Mouse (Mus musculus): ENCODE measurements around the gene Zfp367. TPM values are rescaled to one million over a fixed set of nuclear protein-coding genes. Genes with fewer than 3 reads are reported as not detected.

The Zfp367 gene
- polyA plus RNA-seq, 1 experiment: 7.1 TPM

- H3K4me3 ChIP-seq (ENCODE audit: insufficient read depth, poor library complexity, severe bottlenecking): peak overlapping the region; percentile 25
- peaks cover 34% of the 10 kb centered on the region for H3K79me3 ChIP-seq (ENCODE audit: low read depth)
- H3ac ChIP-seq (ENCODE audit: control insufficient read depth, insufficient read length, low read depth): peak overlapping the region; percentile 21
- no peaks in the 10 kb centered on the region for H3K36me3 ChIP-seq (ENCODE audit: control insufficient read depth, insufficient read depth)
- peaks cover 38% of the 10 kb centered on the region for H3K79me2 ChIP-seq (ENCODE audit: control insufficient read depth, insufficient read depth)
- TF ChIP-seq CTCF (IDR thresholded peaks at IDR 0.05; ENCODE audit: control insufficient read depth, insufficient read depth, insufficient read length) (no peak), USF1 (IDR thresholded peaks at IDR 0.05; ENCODE audit: low read depth) (peak; percentile 25)
- H3K27me3 ChIP-seq (ENCODE audit: control insufficient read depth, insufficient read depth, insufficient read length): no peaks in the 10 kb centered on the region
Measured at GRCm38 (mm10) chr13:64153751-64154267, 807 bp upstream of the Zfp367 start.

GRCm38 (mm10) chr13:64152671-64153082 lies 325 bp downstream of the Zfp367 start:
- Histone ChIP-seq H3K36me3 (ENCODE audit: control insufficient read depth, insufficient read depth) (no peaks in the 10 kb centered on the region), H3ac (ENCODE audit: control insufficient read depth, insufficient read length, low read depth) (peak overlapping the region; percentile 82), H3K4me3 (ENCODE audit: insufficient read depth, poor library complexity, severe bottlenecking) (peak overlapping the region; percentile 84), H3K79me3 (ENCODE audit: low read depth) (peaks cover 44% of the 10 kb centered on the region), H3K79me2 (ENCODE audit: control insufficient read depth, insufficient read depth) (peaks cover 49% of the 10 kb centered on the region), H3K27me3 (ENCODE audit: control insufficient read depth, insufficient read depth, insufficient read length) (no peaks in the 10 kb centered on the region)
- TF ChIP-seq USF1 (IDR thresholded peaks at IDR 0.05; ENCODE audit: low read depth): no peak
- TF ChIP-seq CEBPB (IDR thresholded peaks at IDR 0.05; ENCODE audit: low read depth): no peak
- TF ChIP-seq CTCF (IDR thresholded peaks at IDR 0.05; ENCODE audit: control insufficient read depth, insufficient read depth, insufficient read length): no peak
- no peak for TF ChIP-seq MYOG (IDR thresholded peaks at IDR 0.05; ENCODE audit: control insufficient read depth, extremely low read depth, insufficient read length)
- no peak for TF ChIP-seq FOSL1 (IDR thresholded peaks at IDR 0.05; ENCODE audit: insufficient read depth, low read length, poor library complexity, severe bottlenecking)
- no peak for TF ChIP-seq MYOD1 (IDR thresholded peaks at IDR 0.05; ENCODE audit: control insufficient read depth, insufficient read length, low read depth)
- no peak for TF ChIP-seq MAX (IDR thresholded peaks at IDR 0.05)

- peaks cover 48% of the 10 kb centered on the region for H3K79me3 ChIP-seq (ENCODE audit: low read depth)
- TF ChIP-seq MYOD1 (IDR thresholded peaks at IDR 0.05; ENCODE audit: control insufficient read depth, insufficient read length, low read depth) (peak; percentile 62), MAX (IDR thresholded peaks at IDR 0.05) (no peak), USF1 (IDR thresholded peaks at IDR 0.05; ENCODE audit: low read depth) (peak; percentile 87)
- H3K36me3 ChIP-seq (ENCODE audit: control insufficient read depth, insufficient read depth): no peaks in the 10 kb centered on the region
- peaks cover 54% of the 10 kb centered on the region for H3K79me2 ChIP-seq (ENCODE audit: control insufficient read depth, insufficient read depth)
- H3ac ChIP-seq (ENCODE audit: control insufficient read depth, insufficient read length, low read depth): peak overlapping the region; percentile 82
- H3K27me3 ChIP-seq (ENCODE audit: control insufficient read depth, insufficient read depth, insufficient read length): no peaks in the 10 kb centered on the region
- H3K4me3 ChIP-seq (ENCODE audit: insufficient read depth, poor library complexity, severe bottlenecking): peak overlapping the region; percentile 84
Measured at GRCm38 (mm10) chr13:64152241-64152669, 747 bp downstream of the Zfp367 start.

- Histone ChIP-seq H3K36me3 (ENCODE audit: control insufficient read depth, insufficient read depth) (peaks cover 3% of the 10 kb centered on the region), H3K79me2 (ENCODE audit: control insufficient read depth, insufficient read depth) (peaks cover 68% of the 10 kb centered on the region), H3K27me3 (ENCODE audit: control insufficient read depth, insufficient read depth, insufficient read length) (no peaks in the 10 kb centered on the region), H3K79me3 (ENCODE audit: low read depth) (peaks cover 59% of the 10 kb centered on the region), H3ac (ENCODE audit: control insufficient read depth, insufficient read length, low read depth) (no peak overlapping the region), H3K4me3 (ENCODE audit: insufficient read depth, poor library complexity, severe bottlenecking) (no peak overlapping the region)
- TF ChIP-seq CTCF (IDR thresholded peaks at IDR 0.05; ENCODE audit: control insufficient read depth, insufficient read depth, insufficient read length): no peak
- no peak for TF ChIP-seq MYOD1 (IDR thresholded peaks at IDR 0.05; ENCODE audit: control insufficient read depth, insufficient read length, low read depth)
- no peak for TF ChIP-seq MYOG (IDR thresholded peaks at IDR 0.05; ENCODE audit: control insufficient read depth, extremely low read depth, insufficient read length)
- no peak for TF ChIP-seq CEBPB (IDR thresholded peaks at IDR 0.05; ENCODE audit: low read depth)
- TF ChIP-seq USF1 (IDR thresholded peaks at IDR 0.05; ENCODE audit: low read depth): no peak
- no peak for TF ChIP-seq MAX (IDR thresholded peaks at IDR 0.05)
- no peak for TF ChIP-seq FOSL1 (IDR thresholded peaks at IDR 0.05; ENCODE audit: insufficient read depth, low read length, poor library complexity, severe bottlenecking)
Measured at GRCm38 (mm10) chr13:64150121-64150520, 2.9 kb downstream of the Zfp367 start.

GRCm38 (mm10) chr13:64129616-64130375 lies 23.2 kb downstream of the Zfp367 start:
- Histone ChIP-seq H3K79me3 (ENCODE audit: low read depth) (no peaks in the 10 kb centered on the region), H3K36me3 (ENCODE audit: control insufficient read depth, insufficient read depth) (peaks cover 21% of the 10 kb centered on the region), H3K27me3 (ENCODE audit: control insufficient read depth, insufficient read depth, insufficient read length) (no peaks in the 10 kb centered on the region), H3K79me2 (ENCODE audit: control insufficient read depth, insufficient read depth) (no peaks in the 10 kb centered on the region), H3ac (ENCODE audit: control insufficient read depth, insufficient read length, low read depth) (no peak overlapping the region), H3K4me3 (ENCODE audit: insufficient read depth, poor library complexity, severe bottlenecking) (peak overlapping the region; percentile 34)
- TF ChIP-seq MYOD1 (IDR thresholded peaks at IDR 0.05; ENCODE audit: control insufficient read depth, insufficient read length, low read depth): no peak
- no peak for TF ChIP-seq MYOG (IDR thresholded peaks at IDR 0.05; ENCODE audit: control insufficient read depth, extremely low read depth, insufficient read length)
- no peak for TF ChIP-seq CEBPB (IDR thresholded peaks at IDR 0.05; ENCODE audit: low read depth)
- no peak for TF ChIP-seq USF1 (IDR thresholded peaks at IDR 0.05; ENCODE audit: low read depth)
- peak; percentile 31 for TF ChIP-seq CTCF (IDR thresholded peaks at IDR 0.05; ENCODE audit: control insufficient read depth, insufficient read depth, insufficient read length)
